Mouse (Mus musculus): ENCODE measurements around the gene Csf2rb.

- no peak for TF ChIP-seq CTCF (IDR thresholded peaks at IDR 0.05; ENCODE audit: low read depth, low read length)
- no peak for TF ChIP-seq POLR2A (IDR thresholded peaks at IDR 0.05; ENCODE audit: extremely low read depth, insufficient read depth, low read length)
These were observed 30.0 kb downstream of the Csf2rb start for GRCm38 (mm10) chr15:78355548-78355947.
